Mouse (Mus musculus) hindbrain, embryonic 11.5 days (tissue): ENCODE measurements at regions not wholly inside any gene's neighbourhood (a gene's known extent, or its start where the extent isn't known, plus 50 kb on each side); places are given as distances from the start of the nearest gene placed in this dataset.

Experiments
- ATAC-seq: fragments of 200-750 bp; cut with Nextera tagmentation; 2 replicates; pipeline ENCODE4 v1.8.0; 2017; ENCODE audit warnings: mild to moderate bottlenecking, moderate TSS enrichment, moderate library complexity; ENCODE audit not compliant: low FRiP score
- DNase-seq: peaks from one replicate; pipeline ENCODE4 v3.0.0-alpha.2; 2015; ENCODE audit warnings: low spot score
- H3K27ac ChIP-seq: fragments of 300-500 bp; sonication (generic); 2 replicates; pipeline ENCODE4 v1.5.1; 2014; ENCODE audit warnings: mild to moderate bottlenecking, low read depth, low read length
- H3K27me3 ChIP-seq: fragments of 300-500 bp; sonication (generic); 2 replicates; pipeline ENCODE4 v1.6.1; 2014; ENCODE audit warnings: mild to moderate bottlenecking, low read length, moderate library complexity, mixed read lengths; ENCODE audit not compliant: control insufficient read depth, insufficient read depth
- H3K36me3 ChIP-seq: fragments of 300-500 bp; sonication (generic); 2 replicates; pipeline ENCODE4 v1.6.1; 2014; ENCODE audit warnings: mild to moderate bottlenecking, low read length, moderate library complexity, mixed read lengths; ENCODE audit not compliant: control insufficient read depth, insufficient read depth
- H3K4me1 ChIP-seq: fragments of 300-500 bp; sonication (generic); replicated peaks from 2 replicates; pipeline ENCODE4 v1.6.1; 2014; ENCODE audit warnings: low read length, mixed read lengths; ENCODE audit not compliant: control insufficient read depth, insufficient read depth
- H3K4me2 ChIP-seq: fragments of 300-500 bp; sonication (generic); replicated peaks from 2 replicates; pipeline ENCODE4 v1.6.1; 2014; ENCODE audit warnings: mild to moderate bottlenecking, low read depth, low read length
- H3K4me3 ChIP-seq: fragments of 300-500 bp; sonication (generic); 2 replicates; pipeline ENCODE4 v1.5.1; 2014; ENCODE audit warnings: low read depth, low read length
- H3K9ac ChIP-seq: fragments of 300-500 bp; sonication (generic); 2 replicates; pipeline ENCODE4 v1.6.1; 2014; ENCODE audit warnings: low read depth, low read length
- H3K9me3 ChIP-seq: fragments of 300-500 bp; sonication (generic); 2 replicates; pipeline ENCODE4 v1.6.1; 2016; ENCODE audit warnings: low read length; ENCODE audit not compliant: control insufficient read depth
- WGBS: fragments of 180-500 bp; shearing (Covaris S2); extraction: QIAGEN DNeasy Blood & Tissue Kit; methylation state at CpG from one replicate; pipeline ENCODE4 v1.1.7; 2014; 5-methylcytosine and 5-hydroxymethylcytosine counted together

DNA sequence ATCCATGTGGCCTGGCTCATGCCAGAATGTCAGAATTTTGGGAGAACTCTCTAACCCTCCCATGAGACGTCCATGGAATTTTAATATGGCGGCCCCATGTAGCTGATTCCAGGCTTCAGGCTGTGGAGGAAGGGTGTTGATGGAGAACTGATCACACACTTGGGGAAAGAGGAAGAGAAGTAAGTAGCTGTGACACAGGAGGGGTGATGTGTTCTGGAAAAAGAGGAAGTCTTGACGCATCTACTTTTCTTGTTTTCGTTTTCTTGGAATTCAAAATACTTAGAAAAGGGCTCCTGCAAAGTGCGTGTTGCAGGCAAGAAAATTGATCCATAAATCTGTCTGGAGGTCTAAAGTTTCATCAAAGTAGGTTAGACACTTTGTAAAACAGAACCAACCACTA is 205.7 kb upstream of the Runx1 start:
- no peak overlapping the region for H3K4me3 ChIP-seq
- H3K9me3 ChIP-seq, result no peaks in the 10 kb centered on the region
- no peaks in the 10 kb centered on the region for H3K27me3 ChIP-seq
- ATAC-seq (no peak), DNase-seq (no peak)
- H3K36me3 ChIP-seq, result no peaks in the 10 kb centered on the region
- H3K27ac ChIP-seq, result no peak overlapping the region
- no peak overlapping the region for H3K9ac ChIP-seq
- 81% methylated on average over 5 of the region's 5 CpGs for WGBS
- H3K4me1 ChIP-seq, result no peaks in the 10 kb centered on the region
- no peak overlapping the region for H3K4me2 ChIP-seq

DNA sequence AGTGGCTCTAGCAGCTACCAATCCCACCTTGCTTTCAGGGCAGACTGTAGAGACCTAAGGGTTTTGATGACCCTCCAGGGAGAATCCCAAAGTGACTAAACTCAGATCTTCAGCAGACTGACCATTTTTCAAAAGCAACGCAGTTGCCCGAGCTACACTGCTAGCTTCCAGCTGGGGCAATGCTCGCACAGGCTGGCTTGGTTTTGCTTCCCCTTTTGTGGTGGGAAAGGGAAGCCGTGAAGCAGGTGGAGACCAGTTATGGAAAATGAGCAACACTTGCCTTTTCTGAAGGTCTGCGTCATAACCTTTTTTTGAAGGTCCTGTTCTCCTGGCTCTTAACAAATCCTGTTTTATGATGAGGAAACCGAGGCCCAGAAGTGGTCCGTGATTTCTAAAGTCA is 202.7 kb upstream of the Runx1 start:
- no peak overlapping the region for H3K27ac ChIP-seq
- no peak for ATAC-seq
- WGBS, result 84% methylated on average over 7 of the region's 7 CpGs
- no peaks in the 10 kb centered on the region for H3K36me3 ChIP-seq
- DNase-seq, result no peak
- no peaks in the 10 kb centered on the region for H3K4me1 ChIP-seq
- H3K27me3 ChIP-seq, result no peaks in the 10 kb centered on the region
- H3K9ac ChIP-seq, result no peak overlapping the region
- H3K9me3 ChIP-seq, result no peaks in the 10 kb centered on the region
- no peak overlapping the region for H3K4me3 ChIP-seq
- H3K4me2 ChIP-seq, result no peak overlapping the region

DNA sequence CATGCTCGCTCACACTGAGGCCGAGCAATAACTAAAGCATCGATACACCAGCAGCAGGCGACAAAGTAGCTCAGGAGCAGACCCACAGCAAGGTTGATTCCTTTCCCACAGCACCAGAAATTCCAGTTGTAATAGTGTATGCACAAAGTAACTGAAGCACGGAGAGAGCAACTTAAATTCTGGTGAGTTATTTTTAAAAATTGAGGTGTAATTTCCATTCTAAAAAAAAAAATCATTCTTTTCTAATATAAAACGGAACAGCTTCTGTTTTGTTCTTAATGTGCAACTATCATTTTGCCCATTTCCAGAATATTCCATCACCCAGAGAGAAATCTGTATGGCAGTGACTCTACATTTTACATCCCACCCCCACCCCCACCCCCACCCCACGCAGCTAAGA is 202.1 kb upstream of the Runx1 start:
- Histone ChIP-seq H3K9me3 (no peaks in the 10 kb centered on the region), H3K36me3 (no peaks in the 10 kb centered on the region), H3K9ac (no peak overlapping the region), H3K27ac (no peak overlapping the region), H3K27me3 (no peaks in the 10 kb centered on the region), H3K4me1 (no peaks in the 10 kb centered on the region), H3K4me2 (no peak overlapping the region), H3K4me3 (no peak overlapping the region)
- 88% methylated on average over 7 of the region's 7 CpGs for WGBS
- no peak for ATAC-seq
- DNase-seq, result no peak

DNA sequence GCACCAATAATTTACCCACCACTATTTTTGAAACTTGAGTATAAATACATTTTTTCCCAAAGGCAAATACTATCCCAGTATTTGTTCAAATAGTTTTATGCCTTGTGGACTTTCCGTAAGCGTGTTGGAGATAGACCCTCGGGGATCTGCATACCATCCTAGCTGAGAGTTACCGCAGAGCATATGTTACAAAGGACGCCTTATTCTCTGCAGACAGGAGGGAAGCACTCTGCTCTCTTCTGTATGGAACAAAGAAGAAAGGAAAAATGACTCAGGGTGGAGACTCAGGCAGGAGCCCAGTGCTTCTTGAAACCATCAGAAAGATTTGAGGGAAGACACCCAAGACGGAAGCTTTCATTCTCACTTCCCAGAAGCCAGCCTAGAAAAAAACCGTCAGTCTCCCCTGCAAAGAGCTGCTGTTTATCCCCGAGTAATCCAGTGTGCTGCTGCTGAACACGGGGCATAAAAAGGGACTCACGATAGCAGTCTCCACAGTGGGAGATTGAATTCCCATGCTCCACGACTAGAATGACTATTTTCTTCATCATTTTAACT is 200.2 kb upstream of the Runx1 start:
- Histone ChIP-seq H3K4me3 (no peak overlapping the region), H3K27me3 (no peaks in the 10 kb centered on the region), H3K9me3 (no peaks in the 10 kb centered on the region), H3K4me2 (no peak overlapping the region), H3K9ac (no peak overlapping the region), H3K4me1 (no peaks in the 10 kb centered on the region), H3K36me3 (no peaks in the 10 kb centered on the region), H3K27ac (no peak overlapping the region)
- no peak for DNase-seq
- 69% methylated on average over 11 of the region's 11 CpGs for WGBS
- ATAC-seq, result no peak

DNA sequence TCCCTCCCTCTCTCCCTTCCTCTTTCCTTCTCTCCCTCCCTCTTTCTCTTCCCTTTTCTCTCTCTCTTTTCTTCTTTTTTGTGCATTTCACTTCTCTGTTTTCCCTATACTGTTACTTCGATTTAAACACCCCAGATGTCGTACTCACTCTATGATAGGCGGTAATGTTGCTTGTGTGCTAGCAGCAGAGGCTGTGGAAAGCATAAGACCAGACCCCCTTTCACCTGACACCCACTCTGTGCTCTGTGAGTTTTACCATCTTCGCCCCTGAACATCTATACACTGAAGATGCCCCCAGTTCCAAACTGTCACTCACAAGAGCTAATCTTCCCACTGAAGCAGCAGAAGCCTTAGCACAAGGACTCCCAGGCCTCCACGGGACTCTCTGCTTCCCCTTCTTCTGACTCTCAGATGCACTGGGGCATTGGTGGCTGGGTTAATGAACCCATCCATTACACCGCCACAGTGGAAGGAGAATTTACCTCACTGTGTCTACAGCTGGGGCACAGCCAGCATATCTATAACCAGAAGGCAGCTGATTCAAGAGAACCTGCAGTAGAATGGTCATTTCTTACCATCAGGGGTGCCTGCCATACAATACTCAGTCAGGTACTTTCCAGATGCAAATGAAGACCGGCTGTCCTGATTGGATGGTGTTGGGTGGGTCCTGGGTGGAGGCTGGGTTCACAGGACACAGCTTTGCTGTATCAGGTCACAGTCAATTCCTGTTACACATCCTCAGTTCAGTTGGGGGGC is 194.0 kb upstream of the Runx1 start:
- Histone ChIP-seq H3K4me3 (no peak overlapping the region), H3K36me3 (no peaks in the 10 kb centered on the region), H3K9ac (no peak overlapping the region), H3K27ac (no peak overlapping the region), H3K27me3 (no peaks in the 10 kb centered on the region), H3K4me1 (no peaks in the 10 kb centered on the region), H3K4me2 (no peak overlapping the region), H3K9me3 (no peaks in the 10 kb centered on the region)
- DNase-seq, result no peak
- no peak for ATAC-seq
- WGBS, result 71% methylated on average over 7 of the region's 7 CpGs

DNA sequence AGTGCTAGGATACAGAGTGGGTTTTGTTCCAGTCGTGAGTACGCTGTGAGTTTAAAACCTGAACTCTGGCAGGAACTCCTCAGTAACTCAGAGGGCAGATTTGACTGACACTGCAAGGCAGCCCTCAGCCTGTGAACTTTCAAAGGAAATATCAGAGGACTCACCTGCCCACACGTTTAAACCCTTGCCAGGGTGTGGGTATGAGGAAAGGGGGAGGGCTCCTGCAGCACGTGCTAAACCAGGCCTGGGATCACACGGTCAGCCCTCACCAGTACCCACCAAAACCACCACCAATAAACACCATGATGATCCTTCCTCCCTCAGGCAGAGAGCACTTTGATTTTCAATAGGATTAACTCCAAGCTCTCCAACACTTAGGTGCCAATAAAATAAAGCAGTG is 192.8 kb upstream of the Runx1 start:
- DNase-seq (no peak), ATAC-seq (no peak)
- Histone ChIP-seq H3K27ac (no peak overlapping the region), H3K36me3 (no peaks in the 10 kb centered on the region), H3K27me3 (no peaks in the 10 kb centered on the region), H3K9me3 (no peaks in the 10 kb centered on the region), H3K4me2 (no peak overlapping the region), H3K4me1 (no peaks in the 10 kb centered on the region), H3K9ac (no peak overlapping the region), H3K4me3 (no peak overlapping the region)
- 67% methylated on average over 5 of the region's 5 CpGs for WGBS

DNA sequence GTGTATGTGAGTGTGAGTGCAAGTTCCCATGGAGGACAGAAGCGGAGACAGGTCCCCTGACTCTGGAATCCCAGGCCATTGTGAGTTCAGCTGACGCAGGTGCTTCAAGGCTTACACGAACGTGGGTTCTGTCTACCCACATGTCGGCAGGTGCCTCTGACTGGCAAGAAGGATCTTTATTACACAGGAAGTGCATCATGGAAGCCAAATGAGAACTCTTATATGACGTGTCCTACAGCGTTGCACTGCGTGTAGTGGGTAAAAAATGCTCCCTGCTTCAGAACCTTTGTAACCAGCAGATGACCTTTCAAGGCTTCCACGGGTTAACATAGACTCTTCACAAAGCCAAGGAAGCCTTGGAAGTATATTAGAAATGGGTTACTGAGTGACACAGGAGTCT is 191.1 kb upstream of the Runx1 start:
- 92% methylated on average over 9 of the region's 9 CpGs for WGBS

DNA sequence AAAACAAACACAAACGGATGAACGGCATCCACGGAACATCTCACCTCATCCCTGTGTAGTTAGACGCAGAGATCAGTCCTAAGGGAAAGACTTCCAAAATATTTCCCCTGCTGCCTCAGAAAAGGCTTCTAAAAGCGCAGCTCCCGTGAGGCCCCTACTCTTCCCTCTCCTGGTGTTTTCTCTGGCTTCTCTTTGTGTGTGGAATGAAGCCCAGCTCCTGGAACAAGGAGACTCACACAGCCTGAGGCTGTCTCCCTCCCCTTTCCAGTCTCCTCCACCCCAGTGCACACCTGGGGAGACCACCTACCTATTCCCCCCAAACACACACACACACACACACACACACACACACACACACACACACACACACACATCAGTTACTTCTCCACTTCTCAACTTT is 189.7 kb upstream of the Runx1 start:
- no peak for DNase-seq
- Histone ChIP-seq H3K36me3 (no peaks in the 10 kb centered on the region), H3K27me3 (no peaks in the 10 kb centered on the region), H3K4me2 (no peak overlapping the region), H3K9me3 (no peaks in the 10 kb centered on the region), H3K27ac (no peak overlapping the region), H3K4me3 (no peak overlapping the region), H3K9ac (no peak overlapping the region), H3K4me1 (no peaks in the 10 kb centered on the region)
- no peak for ATAC-seq
- 56% methylated on average over 6 of the region's 6 CpGs for WGBS

More for the DNA sequence above, 191.1 kb upstream of the Runx1 start:
- Histone ChIP-seq H3K4me3 (no peak overlapping the region), H3K27ac (no peak overlapping the region), H3K9me3 (no peaks in the 10 kb centered on the region), H3K27me3 (no peaks in the 10 kb centered on the region), H3K4me1 (no peaks in the 10 kb centered on the region), H3K9ac (no peak overlapping the region), H3K36me3 (no peaks in the 10 kb centered on the region), H3K4me2 (no peak overlapping the region)
- no peak for DNase-seq
- no peak for ATAC-seq

DNA sequence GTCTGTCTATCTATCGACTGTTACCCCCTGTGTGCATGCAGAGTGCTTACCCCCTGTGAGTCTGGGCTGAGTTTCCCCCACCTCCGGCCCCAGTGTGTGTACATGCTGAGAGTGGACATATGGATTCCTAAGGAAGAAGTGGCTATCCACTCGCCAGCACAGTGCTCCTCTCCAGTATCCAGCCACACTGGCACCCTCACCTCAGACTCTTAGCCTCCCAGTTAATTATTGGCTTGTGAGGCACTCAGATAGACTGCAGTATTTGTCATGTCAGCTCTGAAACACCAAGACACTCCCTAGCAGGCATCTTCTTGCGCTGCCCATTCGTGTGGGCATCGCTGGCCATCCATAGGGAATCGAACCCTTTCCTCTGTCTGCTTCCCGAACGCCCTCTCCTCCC is 189.0 kb upstream of the Runx1 start:
- Histone ChIP-seq H3K4me3 (no peak overlapping the region), H3K9ac (no peak overlapping the region), H3K4me1 (no peaks in the 10 kb centered on the region), H3K36me3 (no peaks in the 10 kb centered on the region), H3K27me3 (no peaks in the 10 kb centered on the region), H3K9me3 (no peaks in the 10 kb centered on the region), H3K27ac (no peak overlapping the region), H3K4me2 (no peak overlapping the region)
- no peak for DNase-seq
- 85% methylated on average over 9 of the region's 9 CpGs for WGBS
- ATAC-seq, result no peak
